Mouse (Mus musculus) cerebral cortex, adult 2 months (tissue): ENCODE results near the gene Gulp1.

Experiments used
- WGBS: fragments of 180-500 bp; shearing (Covaris S2); methylation state at CpG from one replicate; pipeline ENCODE4 v1.1.7; 2018; 5-methylcytosine and 5-hydroxymethylcytosine counted together

Gene Gulp1

DNA sequence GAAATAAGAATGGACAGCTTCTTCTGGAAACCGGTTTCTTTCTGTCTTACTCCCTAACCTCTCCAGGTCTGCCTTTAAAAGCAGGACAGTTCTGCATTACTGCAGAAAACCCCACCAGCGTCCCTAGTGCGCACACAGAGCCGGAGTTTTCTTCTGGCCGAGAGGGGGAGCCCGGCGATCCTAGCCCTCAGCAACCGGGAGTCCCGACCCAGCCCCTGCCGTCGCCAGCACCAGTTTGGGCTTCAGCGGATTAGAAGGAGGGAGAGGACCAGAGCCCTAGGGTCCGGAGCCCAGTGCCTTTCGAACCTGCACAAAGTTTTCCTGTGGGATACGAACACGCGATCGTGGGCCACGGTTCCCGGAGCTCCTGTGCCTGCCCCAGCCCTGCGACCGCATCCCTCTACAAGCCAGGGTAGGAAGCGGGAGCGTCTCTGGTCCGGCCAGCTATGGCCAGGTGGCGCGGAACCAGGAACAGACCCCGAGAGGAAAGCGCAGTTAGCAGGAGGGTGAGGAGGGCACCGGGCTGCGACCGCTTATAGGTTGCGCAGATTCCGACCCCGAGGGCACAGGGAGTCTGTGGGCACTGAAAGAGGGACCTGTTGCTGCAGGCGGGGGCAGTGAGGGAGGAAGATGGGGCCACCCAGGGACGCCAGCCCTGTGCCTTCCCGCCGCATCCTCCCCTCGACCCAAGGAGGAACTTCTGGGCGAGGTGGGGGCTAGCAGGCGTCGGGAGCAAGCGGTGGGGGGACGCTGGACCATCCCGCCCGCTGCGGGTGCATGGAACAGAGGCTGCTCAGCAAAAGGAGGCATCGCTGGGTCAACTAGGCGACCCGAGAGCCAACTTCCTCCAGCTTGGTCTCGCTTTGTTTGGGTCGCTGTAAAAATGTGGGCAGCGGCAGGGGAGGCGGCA is at the start of gene Gulp1:
Gene Gulp1 (plus strand): TSS at position 51 of the 910 bp plus-strand sequence.
- 1% methylated on average over 55 of the region's 55 CpGs for WGBS

DNA sequence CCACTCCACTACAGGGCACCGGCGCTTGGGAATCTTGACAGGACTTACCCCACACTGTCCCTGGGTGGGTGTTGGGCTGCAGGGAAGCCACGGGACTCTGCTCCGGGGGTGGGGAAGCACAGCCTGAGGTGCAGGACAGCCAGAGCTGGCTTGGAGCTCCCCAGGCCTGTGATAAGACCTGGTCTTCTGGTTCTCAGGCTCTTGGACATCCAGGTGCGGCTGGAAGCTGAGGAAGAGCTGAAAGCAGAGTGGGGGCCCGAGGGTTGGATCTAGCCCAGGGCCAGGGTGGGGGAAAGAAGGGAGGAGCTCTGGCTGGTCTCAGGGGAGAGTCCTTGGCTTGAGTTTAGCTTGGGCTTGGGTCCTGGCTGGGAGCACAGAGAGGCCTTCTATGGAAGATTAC is 1.1 kb upstream of the Gulp1 start:
- 89% methylated on average over 6 of the region's 6 CpGs for WGBS

DNA sequence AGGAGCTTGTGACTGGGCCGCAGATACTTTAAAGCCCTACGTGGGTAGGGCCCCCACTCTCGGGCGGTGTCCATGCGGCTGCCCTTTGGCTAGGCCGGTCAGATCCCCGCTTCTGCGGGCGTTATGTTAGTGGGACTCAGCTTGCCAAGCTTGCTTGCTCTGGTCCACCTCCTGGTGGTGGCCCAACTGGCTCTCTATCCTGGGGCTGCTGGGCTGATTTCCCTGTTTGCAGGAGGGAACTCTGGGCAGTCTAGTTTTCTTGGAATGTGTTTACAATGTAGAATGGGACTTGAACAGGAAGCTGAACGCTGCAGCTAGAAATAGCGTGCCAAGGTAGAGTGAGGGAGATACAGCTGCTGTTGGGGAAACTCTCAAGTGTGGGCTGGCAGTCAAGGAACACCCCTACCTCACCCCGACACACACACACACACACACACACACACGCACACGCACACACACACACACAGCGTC is 1.1 kb downstream of the Gulp1 start:
- 16% methylated on average over 15 of the region's 15 CpGs for WGBS

DNA sequence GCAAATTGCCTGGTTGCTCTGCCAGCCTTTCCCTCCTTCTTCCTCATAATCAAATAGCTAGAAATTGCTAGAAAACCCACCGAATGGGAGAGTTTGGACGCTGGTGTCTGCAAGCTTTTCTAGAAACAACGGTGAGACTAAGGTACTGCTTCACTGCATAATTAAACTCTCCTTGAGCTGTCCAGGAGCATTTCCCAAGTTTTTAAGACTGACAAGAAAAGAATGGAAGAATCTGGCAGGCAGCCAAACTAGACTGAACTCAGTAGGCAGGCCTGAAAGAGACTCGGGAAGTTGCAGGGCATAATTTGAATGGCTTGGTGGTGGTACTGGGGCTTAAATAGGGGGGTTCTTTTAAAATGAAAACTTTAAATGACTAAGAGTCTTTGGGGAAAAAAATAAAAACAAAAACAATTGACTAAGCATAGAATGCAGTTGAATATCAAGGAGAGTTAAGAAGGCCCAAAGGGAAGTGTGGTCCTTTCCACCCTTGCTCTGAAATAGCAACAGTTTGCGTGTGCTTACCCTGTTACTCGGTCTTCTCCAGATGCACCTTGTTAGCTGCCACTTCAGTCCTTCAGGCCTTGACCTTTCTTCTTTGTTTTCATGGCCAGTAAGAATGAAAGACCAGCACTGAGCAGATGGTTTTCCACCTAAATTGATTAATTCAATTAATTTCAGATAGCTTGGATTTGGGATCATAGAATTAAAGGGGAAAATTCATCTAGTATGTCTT is 2.0 kb downstream of the Gulp1 start:
- 51% methylated on average over 6 of the region's 6 CpGs for WGBS

DNA sequence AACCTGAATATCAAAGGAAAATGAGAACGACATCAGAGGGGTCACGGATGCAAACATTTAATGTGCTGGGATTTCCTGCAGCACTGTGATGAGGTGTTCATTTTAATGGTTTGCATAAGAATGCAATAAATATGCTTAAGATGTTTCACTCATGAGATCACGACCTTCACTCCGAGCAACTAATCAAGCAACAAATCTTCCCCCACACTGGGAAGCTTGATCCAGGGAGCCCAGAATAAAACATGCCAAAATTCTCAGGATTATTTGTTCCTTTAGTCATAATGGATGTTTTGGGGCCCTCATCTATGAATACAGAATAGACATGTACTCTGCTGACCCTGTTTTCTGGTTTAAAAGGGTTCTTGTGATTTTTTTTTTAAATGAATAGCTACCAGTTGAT is 16.1 kb downstream of the Gulp1 start:
- 80% methylated on average over 4 of the region's 4 CpGs for WGBS

DNA sequence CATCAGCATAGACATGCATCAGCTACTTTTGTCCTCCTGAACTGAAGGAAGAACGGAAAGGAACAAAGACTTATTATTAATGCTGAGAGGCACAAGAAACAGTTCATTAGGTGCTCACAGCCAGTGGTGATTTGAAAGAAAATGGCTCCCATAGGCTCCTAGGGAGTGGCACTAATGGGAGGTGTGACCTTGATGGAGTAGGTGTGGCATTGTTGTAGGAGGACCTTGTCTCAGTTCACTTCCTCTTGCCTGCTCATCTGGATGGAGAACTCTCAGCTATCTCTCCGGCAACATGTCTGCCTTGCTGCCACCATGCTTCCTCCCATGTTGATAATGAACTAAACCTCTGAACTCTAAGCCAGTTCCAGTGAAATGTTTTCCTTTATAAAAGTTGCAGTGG is 17.0 kb downstream of the Gulp1 start:
- 89% methylated on average over 2 of the region's 2 CpGs for WGBS

DNA sequence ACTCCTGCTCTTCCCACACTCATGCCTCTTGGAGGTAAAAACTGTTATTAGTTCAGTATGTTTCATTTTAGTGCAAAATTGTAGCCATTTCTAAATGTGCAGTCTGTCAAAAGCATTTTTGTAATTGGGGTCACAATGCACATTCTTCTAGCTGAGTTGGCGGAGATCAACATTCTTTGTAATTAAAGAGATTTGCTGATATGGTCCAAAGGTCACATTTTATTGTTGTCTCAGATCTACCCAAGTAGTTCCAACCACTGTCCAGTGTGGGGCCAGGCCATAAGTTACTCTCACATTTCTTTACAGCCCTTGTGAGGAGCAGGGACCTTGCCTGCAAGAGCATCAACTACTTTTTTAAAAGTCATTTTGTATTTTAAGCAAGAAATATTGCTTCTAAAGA is 24.7 kb downstream of the Gulp1 start:
- WGBS: 81% methylated on average over 1 of the region's 1 CpGs

DNA sequence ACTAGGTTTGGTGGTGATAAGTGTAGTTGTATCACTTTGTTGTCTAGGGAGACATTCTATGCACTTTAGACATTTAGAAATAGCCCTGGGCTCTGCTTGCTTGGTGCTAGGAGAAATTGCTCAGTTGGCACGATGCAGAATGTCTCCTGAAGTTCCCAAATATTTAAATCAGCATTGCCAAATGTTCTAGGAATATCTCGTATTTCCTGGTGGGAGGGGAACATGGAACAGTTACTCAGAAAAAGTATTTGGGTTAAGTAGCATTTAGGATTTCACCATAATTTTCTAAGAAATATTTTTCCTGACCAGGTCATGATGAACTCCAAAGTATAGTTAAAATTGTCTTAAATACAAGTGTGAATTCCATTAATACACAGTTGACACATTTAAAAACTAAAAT is 25.3 kb downstream of the Gulp1 start:
- 38% methylated on average over 2 of the region's 2 CpGs for WGBS

DNA sequence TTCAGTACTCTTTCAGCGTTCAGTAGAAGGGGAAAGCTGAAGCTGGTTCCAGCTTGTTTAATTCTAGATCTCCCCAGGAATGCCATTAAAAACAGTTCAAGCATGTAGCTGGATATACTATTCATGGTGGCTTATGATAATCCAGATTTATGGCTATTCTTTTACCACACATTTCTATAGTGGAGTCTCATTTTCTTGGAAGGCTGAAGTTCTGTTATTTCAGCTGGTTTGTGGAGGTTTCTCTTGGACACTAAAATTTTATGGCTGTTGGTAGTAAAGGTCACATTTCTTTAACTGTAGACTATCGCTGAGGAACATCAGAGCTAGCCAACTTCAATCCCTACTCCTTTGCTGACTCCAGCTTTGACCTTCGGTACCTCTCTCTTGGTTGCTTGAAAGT is 29.1 kb downstream of the Gulp1 start:
- 91% methylated on average over 3 of the region's 3 CpGs for WGBS

DNA sequence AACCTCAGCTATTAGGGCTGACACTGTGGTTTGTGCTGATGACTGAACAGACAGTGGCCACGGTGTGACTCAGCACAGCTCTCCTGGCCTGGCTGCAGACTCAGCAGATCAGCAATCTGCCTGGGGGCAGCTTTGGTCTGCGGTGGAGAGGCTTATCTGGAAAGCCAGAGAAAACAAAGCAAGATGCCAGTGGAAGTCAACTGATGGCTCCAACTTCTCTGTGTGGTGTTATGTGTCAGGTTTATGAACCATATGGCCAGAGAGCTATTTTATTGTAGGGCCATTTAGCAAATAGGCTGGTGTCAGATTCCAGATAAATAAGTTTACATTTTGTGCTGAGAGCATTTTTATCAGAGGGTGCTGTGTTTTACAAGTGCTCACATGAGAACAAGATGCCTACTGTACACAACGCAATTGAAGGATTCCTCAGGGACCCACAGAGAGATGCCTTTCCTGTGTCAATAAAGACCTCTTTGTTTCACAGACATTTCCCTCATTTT is 33.6 kb downstream of the Gulp1 start:
- WGBS: 50% methylated on average over 3 of the region's 3 CpGs

DNA sequence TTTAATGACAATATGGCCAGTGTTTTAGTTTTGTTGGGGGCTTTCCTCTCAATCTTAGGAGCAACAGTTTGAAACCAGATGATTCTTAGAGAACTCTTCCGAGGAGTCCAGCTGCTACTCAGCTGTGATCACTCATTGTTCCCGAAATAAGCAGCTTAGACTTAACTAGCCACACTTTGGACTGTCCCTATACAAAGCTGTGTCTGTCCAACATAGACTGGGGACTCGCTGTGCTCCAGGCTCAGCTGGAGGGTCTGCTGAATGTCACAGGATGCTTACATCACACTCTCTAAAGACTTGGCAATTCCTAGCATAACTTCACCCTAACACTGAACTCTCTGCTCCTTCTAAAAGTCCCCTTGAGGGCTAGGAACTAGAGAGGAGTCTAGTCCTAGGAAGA is 40.4 kb downstream of the Gulp1 start:
- WGBS: 35% methylated on average over 3 of the region's 3 CpGs

DNA sequence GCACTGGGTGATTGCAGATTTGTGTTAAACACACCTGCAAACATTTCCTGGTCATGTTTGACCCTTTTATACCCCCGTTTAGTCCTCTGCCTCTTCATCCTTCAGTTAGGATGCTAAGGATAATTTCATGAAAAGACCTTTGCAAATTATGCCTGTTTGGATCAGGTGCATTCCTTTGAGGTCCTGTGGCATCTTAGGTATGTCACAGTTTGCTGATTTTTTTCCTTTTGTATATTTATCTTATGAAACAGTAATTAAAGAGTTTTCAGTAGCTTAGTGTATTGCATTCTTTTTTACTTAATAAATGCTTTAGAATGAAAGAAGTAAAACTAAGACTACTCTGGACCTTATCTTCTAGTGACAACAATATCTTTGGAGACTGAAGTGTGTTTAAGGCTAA is 41.8 kb downstream of the Gulp1 start:
- WGBS: 91% methylated on average over 1 of the region's 1 CpGs

DNA sequence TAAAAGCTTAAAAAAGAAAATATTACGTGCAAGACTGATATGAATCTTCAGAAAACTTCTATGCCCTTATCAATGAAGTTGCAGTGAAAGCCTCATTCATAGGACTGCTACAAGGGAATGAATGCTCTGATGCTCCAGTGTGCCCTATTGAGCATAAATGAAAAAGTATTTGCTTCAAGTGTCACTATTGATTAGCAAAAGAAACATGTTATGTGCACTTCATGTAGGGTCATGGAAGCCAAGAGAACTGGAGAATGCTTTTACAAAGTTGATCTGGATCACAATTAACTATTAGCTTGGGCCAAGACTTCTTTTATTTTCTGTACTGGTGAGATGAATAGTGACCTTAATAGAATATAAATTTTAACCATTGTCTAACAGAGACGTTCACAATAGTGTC is 47.0 kb downstream of the Gulp1 start:
- WGBS: 80% methylated on average over 2 of the region's 2 CpGs

DNA sequence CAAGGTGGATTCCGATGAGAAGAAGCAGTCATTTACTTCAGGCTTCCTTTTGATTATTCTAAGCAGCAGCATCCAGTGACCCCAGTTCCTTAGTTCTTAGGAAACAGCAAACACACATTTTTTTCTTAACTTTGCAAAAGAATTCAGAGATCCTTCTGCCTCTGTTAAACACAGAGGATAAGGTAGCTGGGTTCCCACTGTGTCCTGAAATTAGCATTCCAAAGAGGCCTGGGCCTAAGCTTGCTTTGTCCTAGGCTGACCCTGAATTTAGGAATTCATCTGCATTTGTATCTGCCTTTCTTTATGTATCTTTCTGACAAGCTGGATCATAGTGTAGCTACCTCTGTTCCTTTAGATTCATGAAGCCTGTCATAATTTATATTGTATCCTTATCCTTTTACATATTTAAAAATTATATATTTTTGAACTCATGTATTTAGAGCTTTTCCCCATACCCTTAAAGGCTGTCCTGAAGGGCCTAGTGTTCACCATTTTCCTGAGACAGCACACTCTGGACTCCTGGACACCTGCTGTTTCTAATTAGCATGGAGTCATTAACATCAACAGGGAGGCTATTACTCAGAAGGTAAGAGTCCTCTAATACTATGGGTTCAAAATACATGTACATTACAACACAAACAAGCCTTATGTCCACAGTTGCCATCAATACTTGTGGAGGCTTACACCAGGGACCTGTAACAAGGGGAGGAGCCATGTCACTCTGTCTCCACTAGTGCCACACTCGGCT is 62.2 kb downstream of the Gulp1 start:
- WGBS: 76% methylated on average over 2 of the region's 2 CpGs

DNA sequence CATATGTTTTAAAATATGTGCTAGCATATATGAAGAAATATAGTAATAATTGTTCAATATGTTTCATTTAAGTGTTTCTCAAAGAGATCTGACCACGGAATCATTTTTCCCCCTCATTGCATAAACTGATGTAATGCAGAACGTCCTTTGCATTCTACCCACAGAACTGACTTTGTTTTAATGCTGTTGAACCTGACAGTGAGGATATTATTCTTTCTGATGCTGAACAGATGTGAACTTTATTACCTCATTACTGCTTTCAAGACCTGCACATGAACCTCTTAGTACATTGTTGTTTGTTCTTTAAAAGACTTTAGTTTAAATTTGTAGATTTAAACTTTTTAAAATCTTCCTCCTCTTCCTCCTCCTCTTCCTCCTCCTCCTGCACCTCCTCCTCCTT is 67.4 kb downstream of the Gulp1 start:
- 70% methylated on average over 2 of the region's 2 CpGs for WGBS

DNA sequence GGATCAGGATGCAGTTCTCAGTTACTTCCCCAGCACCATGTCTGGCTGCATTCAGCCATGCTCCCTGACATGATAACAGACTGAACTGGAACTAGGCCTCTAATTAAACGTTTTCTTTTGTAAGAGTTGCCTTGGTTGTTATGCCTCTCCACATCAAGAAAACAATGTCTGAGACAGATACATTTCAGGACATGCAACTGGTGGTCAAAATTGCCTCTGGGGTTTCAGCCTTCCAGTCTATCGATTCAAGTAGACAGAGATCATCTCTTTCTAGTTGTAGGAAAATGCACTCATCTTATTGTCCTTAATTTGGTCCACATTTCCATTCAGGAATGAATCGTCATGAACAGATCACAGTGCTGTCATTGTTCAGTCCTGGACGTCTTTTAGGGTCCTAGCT is 83.2 kb downstream of the Gulp1 start:
- WGBS: 51% methylated on average over 4 of the region's 4 CpGs

DNA sequence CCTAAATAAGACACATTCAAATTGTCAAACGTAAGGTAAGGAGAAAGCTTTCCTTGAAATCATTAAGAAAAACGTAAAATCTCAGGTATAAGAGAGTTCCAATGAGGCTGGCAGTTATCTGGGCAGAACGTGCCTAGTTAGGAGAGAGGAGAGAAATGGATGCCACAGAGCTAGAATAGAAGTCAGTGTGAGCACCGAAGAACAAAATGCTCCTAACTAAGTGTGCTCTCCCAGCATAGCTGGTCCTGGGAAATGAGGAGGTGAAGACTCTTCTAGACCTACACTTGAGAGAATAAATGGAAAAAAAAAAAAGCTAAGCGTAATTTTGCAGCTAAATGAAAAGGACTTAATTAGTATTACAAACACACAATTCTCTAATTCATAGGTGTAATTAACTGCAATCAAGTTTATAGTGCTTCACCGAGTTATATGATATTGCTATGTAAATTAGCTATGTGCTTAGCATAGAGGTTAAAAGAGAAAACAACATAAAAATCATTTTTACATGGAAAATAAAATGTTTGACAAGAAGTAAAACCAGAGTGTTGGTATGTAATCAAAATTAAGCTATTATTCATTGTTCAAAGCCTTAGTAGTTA is 94.5 kb downstream of the Gulp1 start:
- 77% methylated on average over 6 of the region's 6 CpGs for WGBS

DNA sequence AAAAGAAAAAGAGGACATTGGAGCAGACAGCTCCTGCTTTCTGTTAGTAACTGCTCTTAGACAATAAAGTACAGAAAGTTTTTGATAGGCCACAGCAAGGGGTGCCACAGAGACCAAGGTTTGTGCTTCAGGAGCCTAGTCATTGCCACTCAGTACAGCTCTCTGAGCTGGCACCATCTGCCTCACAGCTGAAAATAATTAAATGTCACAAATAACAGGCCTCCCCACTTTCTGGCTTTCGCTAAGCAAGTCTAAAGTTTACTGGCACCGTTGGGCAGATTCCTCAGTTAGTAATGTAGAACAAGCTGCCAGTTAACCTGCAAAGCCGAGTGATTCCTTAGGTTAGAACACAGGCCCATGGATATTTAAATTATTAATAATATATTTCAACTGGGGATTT is 127.7 kb downstream of the Gulp1 start:
- 63% methylated on average over 3 of the region's 3 CpGs for WGBS

DNA sequence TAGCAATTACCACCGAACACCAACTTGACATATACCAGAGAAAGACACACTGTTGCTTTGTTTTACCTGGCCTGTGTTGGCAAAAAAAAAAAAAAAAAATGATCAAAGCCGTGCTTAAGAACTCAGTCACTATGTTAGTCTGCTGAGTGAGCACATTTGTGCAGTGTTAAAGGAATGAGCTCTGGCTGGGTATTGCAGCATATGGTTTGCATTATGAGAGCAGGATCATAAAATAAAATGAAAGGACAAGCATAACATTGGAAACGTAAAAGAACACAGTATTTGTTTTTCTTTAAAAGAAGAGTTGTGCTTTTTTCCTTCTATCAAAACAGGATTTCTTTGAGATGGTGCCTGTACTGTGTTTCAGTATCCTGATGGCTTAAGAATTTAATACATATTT is 128.1 kb downstream of the Gulp1 start:
- WGBS: 50% methylated on average over 3 of the region's 3 CpGs

DNA sequence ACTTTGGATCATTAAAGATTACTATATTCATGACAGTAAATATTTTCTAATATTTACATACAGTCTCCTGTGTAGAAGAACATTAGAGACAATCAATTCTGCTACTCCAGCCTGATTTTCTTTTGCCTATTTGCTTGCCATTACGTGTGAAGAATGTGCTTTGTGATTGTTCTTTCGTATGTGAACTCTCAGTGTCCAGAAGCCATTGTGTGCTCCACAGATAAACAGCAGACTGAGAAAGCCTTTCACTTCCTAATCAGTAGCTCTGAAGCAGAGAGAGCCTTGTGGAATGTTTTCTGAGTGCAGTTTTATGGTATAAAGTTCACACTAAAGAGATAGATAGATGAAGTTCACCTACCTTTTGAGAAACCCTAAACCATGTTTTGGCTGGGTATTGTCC is 131.2 kb downstream of the Gulp1 start:
- WGBS: 57% methylated on average over 2 of the region's 2 CpGs

DNA sequence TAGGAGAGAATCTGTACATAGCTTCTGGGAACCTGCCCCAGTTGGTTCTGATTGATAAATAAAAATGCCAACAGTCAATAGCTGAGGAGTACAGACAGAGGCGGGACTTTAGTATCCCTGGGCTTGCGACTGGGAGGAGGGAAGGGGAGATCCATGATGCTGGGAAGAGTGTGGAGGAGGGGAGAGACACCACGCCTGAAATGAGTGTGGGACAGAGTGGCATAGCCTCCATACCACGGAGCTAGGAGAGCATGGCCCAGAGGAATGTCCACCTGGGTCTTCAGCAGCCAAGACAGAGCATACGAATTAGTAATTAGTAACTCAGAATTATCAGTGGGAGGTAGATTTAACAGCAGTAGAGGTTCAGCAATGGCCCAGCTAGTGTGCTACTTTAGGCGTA is 132.4 kb downstream of the Gulp1 start:
- 79% methylated on average over 6 of the region's 6 CpGs for WGBS
